Comparison of ENCODE assay signal across 18 mouse cellular contexts in the genomic region with DNA sequence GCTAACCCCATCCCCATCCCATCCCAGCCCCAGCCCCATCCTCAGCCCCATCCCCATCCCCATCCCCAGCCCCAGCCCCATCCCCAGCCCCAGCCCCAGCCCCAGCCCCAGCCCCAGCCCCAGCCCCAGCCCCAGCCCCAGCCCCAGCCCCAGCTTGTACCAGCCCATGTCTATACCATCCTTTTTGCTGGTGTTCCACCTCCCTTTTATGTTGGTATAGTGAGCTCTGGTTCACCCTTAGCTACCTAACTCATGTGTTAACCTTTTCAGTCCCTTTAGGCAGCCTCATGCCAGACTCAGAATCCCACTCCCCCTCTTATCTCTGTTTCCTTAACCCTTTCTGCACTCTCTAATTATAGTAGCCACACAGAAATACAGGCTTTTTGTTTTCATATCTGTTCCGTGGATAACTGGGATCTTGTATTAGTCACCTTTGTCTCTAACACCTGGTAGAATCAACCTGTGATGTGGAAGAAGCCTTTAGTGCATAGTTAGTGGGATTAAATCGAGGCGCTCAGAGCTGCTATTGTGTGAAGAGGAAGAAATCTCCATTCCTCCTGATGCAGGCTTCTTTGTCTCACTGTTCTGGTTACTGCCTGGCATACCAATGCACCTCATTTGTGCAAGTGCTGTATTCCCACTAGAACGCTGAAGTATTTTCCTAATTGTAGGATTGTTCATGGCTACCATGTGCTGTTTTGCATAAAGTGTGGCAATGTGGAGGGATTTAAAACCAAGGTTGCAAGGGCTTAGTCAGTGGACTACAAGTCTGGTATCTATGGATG.
"Had no signal": no experiment of that assay in that cellular context is flagged by ENCODE, and none has a peak within 500 bp of the region (broad histone marks: within the 10 kb centered on the region; RNA-seq: fewer than 3 reads in every experiment).

No protein-coding gene starts in this region.

- DNase-seq: kidney, adult 9 months; kidney, postnatal 36 days; layer of hippocampus, adult 9-11 months; layer of hippocampus, postnatal 36 days; liver; liver, embryonic 13.5 days; liver, postnatal 0 days; lung, postnatal 14 days; right cerebral cortex, postnatal 14 days; thymus, adult 2 months; thymus, postnatal 25 days had no signal

- H3K4me1 ChIP-seq: limb, embryonic 12.5 days; liver, embryonic 13.5 days; lung, embryonic 15.5 days; megakaryocyte, embryonic 14.5 days; neural tube, embryonic 13.5 days; stomach, embryonic 15.5 days had no signal

- H3K4me3 ChIP-seq: limb, embryonic 12.5 days; liver, embryonic 13.5 days; lung, embryonic 15.5 days; megakaryocyte, embryonic 14.5 days; neural tube, embryonic 13.5 days; stomach, embryonic 15.5 days had no signal

- H3K9ac ChIP-seq: limb, embryonic 12.5 days; liver, embryonic 13.5 days; liver, postnatal 0 days; lung, embryonic 15.5 days; neural tube, embryonic 13.5 days; stomach, embryonic 15.5 days had no signal

- H3K27ac ChIP-seq: kidney, postnatal 0 days; limb, embryonic 12.5 days; liver, embryonic 13.5 days; lung, embryonic 15.5 days; macrophage; neural tube, embryonic 13.5 days; stomach, embryonic 15.5 days had no signal

- H3K27me3 ChIP-seq: limb, embryonic 12.5 days; liver, embryonic 13.5 days; lung, embryonic 15.5 days; megakaryocyte, embryonic 14.5 days; neural tube, embryonic 13.5 days; stomach, embryonic 15.5 days had no signal

- H3K36me3 ChIP-seq: limb, embryonic 12.5 days; liver, embryonic 13.5 days; lung, embryonic 15.5 days; neural tube, embryonic 13.5 days; stomach, embryonic 15.5 days had no signal

- ATAC-seq: liver, postnatal 0 days had no signal

- H3K9me3 ChIP-seq: limb, embryonic 12.5 days; liver, embryonic 13.5 days; lung, embryonic 15.5 days; neural tube, embryonic 13.5 days; stomach, embryonic 15.5 days had no signal

- H3K4me2 ChIP-seq: limb, embryonic 12.5 days; liver, embryonic 13.5 days; lung, embryonic 15.5 days; neural tube, embryonic 13.5 days; stomach, embryonic 15.5 days had no signal
